Mouse (Mus musculus) liver, embryonic 11.5 days (tissue): ENCODE measurements around the gene Gcm1. TPM values are rescaled to one million over a fixed set of nuclear protein-coding genes. Genes with fewer than 3 reads are reported as not detected.

Source experiments
- ATAC-seq: fragments of 200-750 bp; cut with Nextera tagmentation; replicated peaks from 2 replicates; pipeline ENCODE4 v1.8.0; 2017; ENCODE audit warnings: moderate number of reproducible peaks, mild to moderate bottlenecking, moderate TSS enrichment, moderate library complexity; ENCODE audit not compliant: low FRiP score
- DNase-seq: peaks from one replicate; pipeline ENCODE4 v3.0.0-alpha.2; 2017; ENCODE audit warnings: low spot score
- H3K27ac ChIP-seq: fragments of 300-500 bp; sonication (generic); 2 replicates; pipeline ENCODE4 v1.5.1; 2014; ENCODE audit warnings: mild to moderate bottlenecking, low read depth, low read length, control low read depth
- H3K27me3 ChIP-seq: fragments of 300-500 bp; sonication (generic); replicated peaks from 2 replicates; pipeline ENCODE4 v1.6.1; 2014; ENCODE audit warnings: low read length, mixed read lengths; ENCODE audit not compliant: control insufficient read depth, insufficient read depth
- H3K36me3 ChIP-seq: fragments of 300-500 bp; sonication (generic); 2 replicates; pipeline ENCODE4 v1.6.1; 2014; ENCODE audit warnings: mild to moderate bottlenecking, low read length, moderate library complexity, mixed read lengths; ENCODE audit not compliant: control insufficient read depth, insufficient read depth
- H3K4me1 ChIP-seq: fragments of 300-500 bp; sonication (generic); replicated peaks from 2 replicates; pipeline ENCODE4 v1.6.1; 2014; ENCODE audit warnings: low read length, mixed read lengths; ENCODE audit not compliant: control insufficient read depth, insufficient read depth
- H3K4me2 ChIP-seq: fragments of 300-500 bp; sonication (generic); 2 replicates; pipeline ENCODE4 v1.6.1; 2014; ENCODE audit warnings: mild to moderate bottlenecking, control low read depth, moderate library complexity
- H3K4me3 ChIP-seq: fragments of 300-500 bp; sonication (generic); 2 replicates; pipeline ENCODE4 v1.5.1; 2014; ENCODE audit warnings: low read depth, low read length, control low read depth
- H3K9ac ChIP-seq: fragments of 300-500 bp; sonication (generic); 2 replicates; pipeline ENCODE4 v1.6.1; 2014; ENCODE audit warnings: low read depth, low read length, control low read depth
- H3K9me3 ChIP-seq: fragments of 300-500 bp; sonication (generic); 2 replicates; pipeline ENCODE4 v1.6.1; 2016; ENCODE audit warnings: low read length, inconsistent platforms, mixed read lengths; ENCODE audit not compliant: control insufficient read depth
- WGBS: fragments of 180-500 bp; shearing (Covaris S2); extraction: QIAGEN DNeasy Blood & Tissue Kit; methylation state at CpG from one replicate; pipeline ENCODE4 v1.1.7; 2014; 5-methylcytosine and 5-hydroxymethylcytosine counted together
- polyA plus RNA-seq: library from polyadenylated mRNA; unstranded; fragments of >200 nt; fragmentation: Nextera tagmentation; extraction: Ambion mirVana; gene quantifications from 2 replicates; pipeline ENCODE4 v1.2.1, GENCODE M21; 2014

The Gcm1 gene
- polyA plus RNA-seq, 1 experiment from 2014 or later, result not detected

DNA sequence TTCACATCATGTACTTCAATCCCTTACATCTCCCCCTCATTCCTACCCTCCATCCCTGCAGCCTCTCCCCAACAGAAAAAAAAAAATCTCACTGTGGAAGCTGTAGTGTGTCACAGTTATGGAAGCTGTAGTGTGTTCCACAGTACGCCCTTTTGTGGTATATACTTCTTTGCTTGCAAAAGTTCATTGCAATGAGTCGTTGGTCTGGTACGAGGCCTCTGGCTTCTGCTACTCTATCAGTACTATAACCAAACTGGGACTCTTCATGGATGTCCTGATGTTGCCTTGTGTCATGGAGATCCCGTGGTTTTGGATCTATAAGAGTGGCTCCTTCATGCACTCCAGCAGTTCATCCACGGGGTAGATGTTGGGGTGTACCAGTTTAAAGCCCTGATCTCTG lies 39.0 kb upstream of the Gcm1 start:
- no peaks in the 10 kb centered on the region for H3K36me3 ChIP-seq
- H3K27ac ChIP-seq, result no peak overlapping the region
- H3K4me1 ChIP-seq, result no peaks in the 10 kb centered on the region
- H3K27me3 ChIP-seq, result peaks cover 2% of the 10 kb centered on the region; the same call in 1 of the 2 replicates
- 71% methylated on average over 5 of the region's 5 CpGs for WGBS
- H3K4me2 ChIP-seq, result no peak overlapping the region
- DNase-seq (no peak), ATAC-seq (no peak)
- H3K4me3 ChIP-seq, result no peak overlapping the region
- H3K9me3 ChIP-seq, result no peaks in the 10 kb centered on the region
- no peak overlapping the region for H3K9ac ChIP-seq

DNA sequence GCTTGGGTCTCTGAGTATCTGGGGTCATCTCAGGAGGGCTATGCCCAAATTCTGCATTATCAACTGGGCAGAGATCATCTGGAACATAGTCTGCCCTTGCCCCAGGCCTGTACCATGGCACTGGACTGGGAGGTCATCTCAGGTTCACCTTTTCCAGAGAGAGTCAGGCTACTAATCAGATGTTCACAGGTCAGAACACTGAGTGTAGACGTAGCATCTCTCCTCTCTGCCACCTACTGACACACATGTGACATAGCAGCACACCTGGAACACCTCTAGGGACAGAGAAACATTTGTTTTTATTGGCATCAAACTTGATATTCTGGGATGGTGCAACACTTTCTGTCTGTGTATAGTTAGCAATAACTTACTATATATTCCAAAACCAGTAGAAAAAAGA lies 37.9 kb upstream of the Gcm1 start:
- DNase-seq (no peak), ATAC-seq (no peak)
- Histone ChIP-seq H3K4me3 (no peak overlapping the region), H3K4me1 (no peaks in the 10 kb centered on the region), H3K4me2 (no peak overlapping the region), H3K9ac (no peak overlapping the region), H3K9me3 (no peaks in the 10 kb centered on the region), H3K36me3 (no peaks in the 10 kb centered on the region), H3K27me3 (peaks cover 2% of the 10 kb centered on the region; the same call in 1 of the 2 replicates), H3K27ac (no peak overlapping the region)
- 21% methylated on average over 1 of the region's 1 CpGs for WGBS

DNA sequence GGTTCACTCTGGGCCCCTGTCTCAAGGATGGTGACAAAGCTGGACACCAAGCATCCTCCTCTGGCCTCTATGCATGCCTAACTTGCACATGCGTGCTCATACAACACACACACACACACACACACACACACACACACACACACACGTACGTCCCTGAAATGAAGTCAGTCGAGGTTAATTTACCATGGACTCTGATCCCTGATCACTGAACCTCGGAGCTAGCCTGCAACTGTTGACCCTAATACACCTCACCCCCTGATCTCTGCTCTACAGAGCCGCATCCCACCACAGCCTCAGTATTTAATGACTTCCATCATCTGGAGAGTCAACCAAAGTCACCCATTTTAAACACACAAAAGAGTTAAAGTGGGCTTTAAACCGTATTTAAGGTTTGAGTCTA lies 35.9 kb upstream of the Gcm1 start:
- no peaks in the 10 kb centered on the region; the same call in 1 of the 2 replicates for H3K27me3 ChIP-seq
- no peaks in the 10 kb centered on the region for H3K36me3 ChIP-seq
- no peak for ATAC-seq
- DNase-seq, result no peak
- no peak overlapping the region for H3K9ac ChIP-seq
- no peaks in the 10 kb centered on the region for H3K9me3 ChIP-seq
- H3K4me2 ChIP-seq, result no peak overlapping the region
- WGBS, result 79% methylated on average over 7 of the region's 7 CpGs
- no peaks in the 10 kb centered on the region for H3K4me1 ChIP-seq
- no peak overlapping the region for H3K4me3 ChIP-seq
- H3K27ac ChIP-seq, result no peak overlapping the region

DNA sequence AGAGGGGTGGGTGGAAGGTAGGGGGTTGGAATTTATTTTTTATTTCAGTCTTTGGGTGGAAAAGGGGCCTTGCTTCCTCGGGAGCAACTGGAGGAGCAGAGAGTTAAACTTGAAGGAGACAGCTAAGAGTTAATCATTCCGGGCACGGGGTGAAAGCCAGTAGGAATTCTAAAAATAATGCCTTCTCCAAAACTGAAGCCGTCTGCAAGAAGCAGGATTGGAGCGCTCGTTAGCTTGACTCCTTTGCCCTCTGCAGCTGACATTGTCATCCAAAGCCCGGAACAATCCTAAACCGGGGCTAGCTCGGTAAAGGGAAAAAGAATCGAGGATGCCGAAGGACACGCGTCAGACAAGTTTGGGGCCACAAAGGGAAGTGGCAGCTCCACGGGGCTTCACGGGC lies 35.4 kb upstream of the Gcm1 start:
- ATAC-seq, result no peak
- H3K4me3 ChIP-seq, result no peak overlapping the region
- no peaks in the 10 kb centered on the region for H3K36me3 ChIP-seq
- H3K4me1 ChIP-seq, result no peaks in the 10 kb centered on the region
- 71% methylated on average over 15 of the region's 15 CpGs for WGBS
- DNase-seq, result no peak
- H3K9me3 ChIP-seq, result no peaks in the 10 kb centered on the region
- H3K4me2 ChIP-seq, result no peak overlapping the region
- H3K9ac ChIP-seq, result no peak overlapping the region
- H3K27me3 ChIP-seq, result no peaks in the 10 kb centered on the region; the same call in 1 of the 2 replicates
- H3K27ac ChIP-seq, result no peak overlapping the region

DNA sequence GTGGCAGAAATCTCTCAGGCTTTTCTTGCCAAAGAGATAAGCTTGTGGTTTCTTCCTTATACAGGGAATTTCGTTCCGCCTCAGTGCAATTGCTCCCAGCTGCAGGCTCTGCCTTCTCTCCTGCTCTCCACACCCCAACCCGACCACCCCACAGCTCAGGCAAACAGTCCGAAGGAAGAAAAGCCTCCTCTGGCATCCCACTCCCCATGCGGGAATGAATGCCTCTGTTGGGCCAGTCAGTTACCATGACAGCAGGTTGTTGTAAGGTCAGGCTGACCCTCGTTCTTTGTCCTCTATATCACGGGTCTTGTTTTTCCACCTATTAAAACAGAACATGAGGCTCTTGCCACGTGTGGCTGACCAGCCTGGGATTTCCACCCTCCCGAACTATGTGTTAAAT lies 30.5 kb upstream of the Gcm1 start:
- WGBS, result 41% methylated on average over 9 of the region's 9 CpGs
- Histone ChIP-seq H3K27ac (no peak overlapping the region), H3K4me3 (no peak overlapping the region), H3K27me3 (no peaks in the 10 kb centered on the region; the same call in 1 of the 2 replicates), H3K4me2 (no peak overlapping the region), H3K9ac (no peak overlapping the region), H3K4me1 (no peaks in the 10 kb centered on the region; the same call in 1 of the 2 replicates), H3K36me3 (no peaks in the 10 kb centered on the region), H3K9me3 (no peaks in the 10 kb centered on the region)
- ATAC-seq (0 out of 2 replicates have a peak, but pooled peaks have one; percentile 29), DNase-seq (no peak)

DNA sequence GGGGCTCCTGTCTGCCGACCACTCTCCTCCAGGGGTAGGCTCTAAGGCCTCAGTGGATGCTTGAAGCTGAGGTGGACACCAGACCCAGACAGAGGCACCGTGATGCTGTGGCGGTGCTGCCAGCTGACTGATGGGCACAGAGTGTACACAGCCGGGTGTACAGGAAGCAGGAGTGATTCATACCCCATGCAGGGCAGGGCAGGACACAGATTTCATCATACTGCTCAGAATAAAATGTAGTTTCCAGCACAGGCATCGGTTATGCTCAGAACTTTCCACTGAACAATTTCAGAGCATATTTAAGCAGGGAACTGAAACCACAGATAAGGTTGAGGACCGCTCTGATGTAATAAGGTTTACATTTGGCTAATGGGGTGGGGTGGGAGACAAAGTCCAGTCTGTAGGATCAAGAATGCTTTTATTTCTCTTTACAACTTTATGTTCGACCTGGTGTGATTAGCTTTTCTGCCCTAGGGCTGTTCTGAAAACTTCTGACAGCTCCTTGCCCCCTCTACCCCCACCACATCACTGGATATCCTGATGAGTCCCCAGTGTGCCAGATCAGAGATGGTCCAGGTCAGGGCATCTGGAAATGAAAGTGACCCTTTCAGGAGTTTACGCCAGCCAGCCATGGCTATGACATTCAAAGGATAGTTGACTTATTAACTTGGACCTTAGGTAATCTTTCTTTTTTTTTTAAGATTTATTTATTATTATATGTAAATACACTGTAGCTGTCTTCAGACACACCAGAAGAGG lies 29.4 kb upstream of the Gcm1 start:
- no peak for DNase-seq
- no peak overlapping the region for H3K4me3 ChIP-seq
- H3K4me2 ChIP-seq, result no peak overlapping the region
- ATAC-seq, result no peak
- H3K27ac ChIP-seq, result no peak overlapping the region
- H3K4me1 ChIP-seq, result no peaks in the 10 kb centered on the region; the same call in 1 of the 2 replicates
- 62% methylated on average over 8 of the region's 8 CpGs for WGBS
- no peaks in the 10 kb centered on the region for H3K36me3 ChIP-seq
- H3K9me3 ChIP-seq, result no peaks in the 10 kb centered on the region
- no peaks in the 10 kb centered on the region; the same call in 1 of the 2 replicates for H3K27me3 ChIP-seq
- no peak overlapping the region for H3K9ac ChIP-seq

DNA sequence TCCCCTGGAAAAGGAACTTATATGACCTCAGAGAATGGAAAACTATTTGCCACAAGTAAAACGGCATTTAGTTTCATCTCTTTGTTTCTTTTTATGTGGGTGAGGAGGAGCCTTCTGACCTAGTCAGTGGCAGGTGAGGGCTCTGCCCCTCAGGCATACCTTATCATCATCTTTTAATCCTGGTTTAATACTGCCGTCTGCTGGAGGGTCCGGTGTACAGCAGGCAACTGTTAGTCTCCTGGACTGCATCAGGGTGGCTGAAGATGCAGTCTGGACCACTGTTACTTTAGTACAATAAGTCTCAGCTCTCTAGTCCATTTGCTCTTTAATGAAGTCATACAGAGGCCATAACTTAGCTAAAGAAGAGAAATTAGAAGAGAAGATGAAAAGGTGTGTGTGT lies 26.9 kb upstream of the Gcm1 start:
- Histone ChIP-seq H3K36me3 (no peaks in the 10 kb centered on the region), H3K9me3 (no peaks in the 10 kb centered on the region), H3K4me3 (no peak overlapping the region), H3K4me2 (no peak overlapping the region), H3K27ac (no peak overlapping the region), H3K27me3 (no peaks in the 10 kb centered on the region; the same call in 1 of the 2 replicates), H3K4me1 (no peaks in the 10 kb centered on the region; the same call in 1 of the 2 replicates), H3K9ac (no peak overlapping the region)
- WGBS, result 20% methylated on average over 3 of the region's 3 CpGs
- ATAC-seq (no peak), DNase-seq (no peak)

DNA sequence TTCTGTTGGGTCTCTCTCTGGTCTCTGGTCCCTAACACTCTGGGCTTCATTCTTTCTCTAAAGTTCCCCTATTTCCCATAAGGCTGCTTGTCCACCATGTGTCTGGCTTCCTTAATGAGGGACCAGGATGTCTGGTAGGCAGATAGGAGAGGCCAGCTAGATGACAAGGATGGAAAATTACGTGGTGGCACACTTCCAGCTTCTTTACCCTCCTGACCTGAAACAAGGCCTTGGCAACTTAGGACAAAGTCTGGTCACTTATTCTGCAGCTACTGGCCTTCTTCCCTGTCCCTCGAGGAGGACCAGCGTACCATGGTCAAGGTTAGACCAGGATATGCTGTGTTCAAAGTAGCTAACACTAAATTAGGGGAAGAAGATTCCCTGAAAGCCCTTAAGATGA lies 24.6 kb upstream of the Gcm1 start:
- H3K4me3 ChIP-seq, result no peak overlapping the region
- H3K36me3 ChIP-seq, result no peaks in the 10 kb centered on the region
- ATAC-seq, result no peak
- no peaks in the 10 kb centered on the region; the same call in 1 of the 2 replicates for H3K4me1 ChIP-seq
- H3K27ac ChIP-seq, result no peak overlapping the region
- no peak overlapping the region for H3K4me2 ChIP-seq
- no peak overlapping the region for H3K9ac ChIP-seq
- no peak for DNase-seq
- WGBS, result 52% methylated on average over 3 of the region's 3 CpGs
- no peaks in the 10 kb centered on the region; the same call in 1 of the 2 replicates for H3K27me3 ChIP-seq
- H3K9me3 ChIP-seq, result no peaks in the 10 kb centered on the region
